Mouse (Mus musculus): Measurements from ENCODE around the gene T. TPM values are rescaled to one million over a fixed set of nuclear protein-coding genes. Genes with fewer than 3 reads are reported as not detected.
A peak's percentile ranks its signal among the peaks of the same experiment; 100 is the strongest.

The T gene
- polyA plus RNA-seq, 1 experiment from 2014 or later, result 0.17 TPM

GRCm38 (mm10) chr17:8467771-8468170 is 33.5 kb downstream of the T start:
- H3K27ac ChIP-seq, result no peak overlapping the region
- no peak overlapping the region for H3K4me2 ChIP-seq (ENCODE audit: low read length)
- TF ChIP-seq CTCF (IDR thresholded peaks at IDR 0.05; ENCODE audit: low read depth), result no peak
- H3K9me3 ChIP-seq (replicated peaks; ENCODE audit: low read length), result no peaks in the 10 kb centered on the region
- ATAC-seq (replicated peaks; ENCODE audit: low FRiP score, low read depth) (no peak), DNase-seq (ENCODE audit: low spot score) (no peak)
- no peaks in the 10 kb centered on the region for H3K4me1 ChIP-seq (replicated peaks; ENCODE audit: insufficient read depth, low read length)
- 86% methylated on average over 3 of the region's 3 CpGs for whole genome bisulfite sequencing
- H3K4me3 ChIP-seq (replicated peaks; ENCODE audit: low read depth, low read length), result no peak overlapping the region
- H3K36me3 ChIP-seq (ENCODE audit: insufficient read depth, low read length), result no peaks in the 10 kb centered on the region
- H3K27me3 ChIP-seq (ENCODE audit: insufficient read depth, low read length), result peaks cover 10% of the 10 kb centered on the region; the same call in 1 of the 2 replicates
- no peak overlapping the region for H3K9ac ChIP-seq (ENCODE audit: low read depth, low read length)

GRCm38 (mm10) chr17:8468716-8469344 is 34.6 kb downstream of the T start:
- H3K4me3 ChIP-seq (replicated peaks; ENCODE audit: low read depth, low read length), result no peak overlapping the region
- TF ChIP-seq CTCF (IDR thresholded peaks at IDR 0.05; ENCODE audit: low read depth), result peak; percentile 94
- no peak overlapping the region for H3K4me2 ChIP-seq (ENCODE audit: low read length)
- peak; percentile 85 for DNase-seq (ENCODE audit: low spot score)
- ATAC-seq (replicated peaks; ENCODE audit: low FRiP score, low read depth), result peak; percentile 74
- H3K9me3 ChIP-seq (replicated peaks; ENCODE audit: low read length), result no peaks in the 10 kb centered on the region
- no peak overlapping the region for H3K9ac ChIP-seq (ENCODE audit: low read depth, low read length)
- 16% methylated on average over 19 of the region's 19 CpGs for whole genome bisulfite sequencing
- H3K27me3 ChIP-seq (ENCODE audit: insufficient read depth, low read length), result peaks cover 10% of the 10 kb centered on the region; the same call in 1 of the 2 replicates
- H3K27ac ChIP-seq, result no peak overlapping the region
- H3K36me3 ChIP-seq (ENCODE audit: insufficient read depth, low read length), result no peaks in the 10 kb centered on the region
- H3K4me1 ChIP-seq (replicated peaks; ENCODE audit: insufficient read depth, low read length), result no peaks in the 10 kb centered on the region

GRCm38 (mm10) chr17:8478554-8478953 is 44.3 kb downstream of the T start:
- no peak for DNase-seq (ENCODE audit: low spot score)
- Histone ChIP-seq H3K27ac (no peak overlapping the region), H3K4me3 (replicated peaks; ENCODE audit: low read depth, low read length) (no peak overlapping the region), H3K27me3 (ENCODE audit: insufficient read depth, low read length) (no peaks in the 10 kb centered on the region), H3K9me3 (replicated peaks; ENCODE audit: low read length) (no peaks in the 10 kb centered on the region), H3K4me2 (ENCODE audit: low read length) (no peak overlapping the region), H3K4me1 (replicated peaks; ENCODE audit: insufficient read depth, low read length) (no peaks in the 10 kb centered on the region), H3K36me3 (ENCODE audit: insufficient read depth, low read length) (no peaks in the 10 kb centered on the region), H3K9ac (ENCODE audit: low read depth, low read length) (no peak overlapping the region)
- no peak for TF ChIP-seq CTCF (IDR thresholded peaks at IDR 0.05; ENCODE audit: low read depth)
- no peak for ATAC-seq (replicated peaks; ENCODE audit: low FRiP score, low read depth)
- 74% methylated on average over 3 of the region's 3 CpGs for WGBS

GRCm38 (mm10) chr17:8479493-8480128 is 45.4 kb downstream of the T start:
- Histone ChIP-seq H3K27ac (no peak overlapping the region), H3K9ac (ENCODE audit: low read depth, low read length) (no peak overlapping the region), H3K9me3 (replicated peaks; ENCODE audit: low read length) (no peaks in the 10 kb centered on the region), H3K36me3 (ENCODE audit: insufficient read depth, low read length) (no peaks in the 10 kb centered on the region), H3K27me3 (ENCODE audit: insufficient read depth, low read length) (no peaks in the 10 kb centered on the region), H3K4me1 (replicated peaks; ENCODE audit: insufficient read depth, low read length) (no peaks in the 10 kb centered on the region), H3K4me3 (replicated peaks; ENCODE audit: low read depth, low read length) (no peak overlapping the region), H3K4me2 (ENCODE audit: low read length) (no peak overlapping the region)
- TF ChIP-seq CTCF (IDR thresholded peaks at IDR 0.05; ENCODE audit: low read depth), result peak; percentile 35; the same call in 1 of the 2 replicates
- ATAC-seq (replicated peaks; ENCODE audit: low FRiP score, low read depth) (no peak; the same call in 1 of the 2 replicates), DNase-seq (ENCODE audit: low spot score) (peak; percentile 82)
- 24% methylated on average over 9 of the region's 9 CpGs for WGBS

GRCm38 (mm10) chr17:8481797-8482196 is 47.6 kb downstream of the T start:
- ATAC-seq (replicated peaks; ENCODE audit: low FRiP score, low read depth) (no peak), DNase-seq (ENCODE audit: low spot score) (no peak)
- TF ChIP-seq CTCF (IDR thresholded peaks at IDR 0.05; ENCODE audit: low read depth), result no peak
- Histone ChIP-seq H3K36me3 (ENCODE audit: insufficient read depth, low read length) (no peaks in the 10 kb centered on the region), H3K4me3 (replicated peaks; ENCODE audit: low read depth, low read length) (no peak overlapping the region), H3K4me2 (ENCODE audit: low read length) (no peak overlapping the region), H3K9me3 (replicated peaks; ENCODE audit: low read length) (no peaks in the 10 kb centered on the region), H3K27ac (no peak overlapping the region), H3K9ac (ENCODE audit: low read depth, low read length) (no peak overlapping the region), H3K27me3 (ENCODE audit: insufficient read depth, low read length) (no peaks in the 10 kb centered on the region), H3K4me1 (replicated peaks; ENCODE audit: insufficient read depth, low read length) (no peaks in the 10 kb centered on the region)
- WGBS, result 58% methylated on average over 10 of the region's 10 CpGs

- peaks cover 4% of the 10 kb centered on the region; the same call in 1 of the 2 replicates for H3K4me1 ChIP-seq (replicated peaks; ENCODE audit: insufficient read depth, low read length)
- H3K9me3 ChIP-seq (replicated peaks; ENCODE audit: low read length), result no peaks in the 10 kb centered on the region
- no peak for TF ChIP-seq CTCF (IDR thresholded peaks at IDR 0.05; ENCODE audit: low read depth)
- H3K4me3 ChIP-seq (replicated peaks; ENCODE audit: low read depth, low read length), result no peak overlapping the region
- no peaks in the 10 kb centered on the region for H3K27me3 ChIP-seq (ENCODE audit: insufficient read depth, low read length)
- H3K9ac ChIP-seq (ENCODE audit: low read depth, low read length), result no peak overlapping the region
- H3K4me2 ChIP-seq (ENCODE audit: low read length), result no peak overlapping the region
- H3K36me3 ChIP-seq (ENCODE audit: insufficient read depth, low read length), result no peaks in the 10 kb centered on the region
- 76% methylated on average over 7 of the region's 7 CpGs for WGBS
- DNase-seq (ENCODE audit: low spot score) (no peak), ATAC-seq (replicated peaks; ENCODE audit: low FRiP score, low read depth) (no peak)
- H3K27ac ChIP-seq, result no peak overlapping the region
Observed at GRCm38 (mm10) chr17:8482876-8483275, 48.7 kb downstream of the T start.

Measured in kidney, postnatal 0 days (tissue).